Comparison of ENCODE assay signal across 8 mouse cellular contexts in the genomic region with DNA sequence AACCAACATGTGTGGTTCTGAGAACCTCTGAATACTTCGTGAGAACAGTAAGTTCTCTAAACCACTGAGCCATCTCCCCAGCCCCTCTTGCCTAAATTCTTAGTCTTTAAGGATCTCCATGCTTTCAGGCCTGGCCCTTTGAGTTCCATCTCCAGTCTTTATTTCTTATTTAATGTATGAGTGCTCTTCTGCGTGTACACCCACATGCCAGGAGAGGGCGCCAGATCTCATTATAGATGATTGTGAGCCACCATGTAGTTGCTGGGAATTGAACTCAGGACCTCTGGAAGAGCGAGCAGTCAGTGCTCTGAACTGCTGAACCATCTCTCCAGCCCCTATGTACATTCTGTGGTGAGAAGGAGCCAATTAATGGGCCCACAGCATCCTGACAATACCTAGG. TPM values are rescaled to one million over a fixed set of nuclear protein-coding genes. Genes with fewer than 3 reads are reported as not detected.
DNase-seq lines count a peak whose midpoint lies in the region; ATAC-seq lines count a peak whose summit lies in the region.

No protein-coding gene starts in this region.

- H3K36me3 ChIP-seq in neural tube, embryonic 15.5 days, result peaks cover 21% of the 10 kb centered on the region
- peaks cover 8% of the 10 kb centered on the region; the same call in 1 of the 2 replicates for H3K36me3 ChIP-seq in intestine, embryonic 16.5 days (ENCODE audit: control insufficient read depth, insufficient read depth, low read length)

- no peak overlapping the region for H3K27ac ChIP-seq in neural tube, embryonic 15.5 days (replicated peaks)
- H3K27ac ChIP-seq in intestine, embryonic 16.5 days (ENCODE audit: low read length), result no peak overlapping the region

- WGBS in neural tube, embryonic 15.5 days, result 60% methylated on average over 4 of the region's 4 CpGs
- 64% methylated on average over 4 of the region's 4 CpGs for WGBS in intestine, embryonic 16.5 days

- H3K4me2 ChIP-seq in neural tube, embryonic 15.5 days, result peak overlapping the region; percentile 97; the same call in 1 of the 2 replicates
- H3K4me2 ChIP-seq in intestine, embryonic 16.5 days (ENCODE audit: low read depth, low read length), result peak overlapping the region; percentile 84

- no peaks in the 10 kb centered on the region for H3K9me3 ChIP-seq in neural tube, embryonic 15.5 days (replicated peaks)
- no peaks in the 10 kb centered on the region for H3K9me3 ChIP-seq in intestine, embryonic 16.5 days (ENCODE audit: control insufficient read depth, low read length)

- H3K4me3 ChIP-seq in neural tube, embryonic 15.5 days (replicated peaks), result no peak overlapping the region
- H3K4me3 ChIP-seq in intestine, embryonic 16.5 days (ENCODE audit: low read length), result peak overlapping the region; percentile 89; the same call in 1 of the 2 replicates

- DNase-seq in cerebellum, adult 9-10 months, result peak; percentile 46
- DNase-seq in cerebellum, adult 9-11 months, result no peak
- no peak for DNase-seq in neural tube, embryonic 10.5 days (ENCODE audit: extremely low spot score, low spot score)
- peak; percentile 72 for DNase-seq in retina, embryonic 14.5 days (ENCODE audit: low spot score)
- no peak for DNase-seq in gastrocnemius, postnatal 25 days

- H3K9ac ChIP-seq in neural tube, embryonic 15.5 days (replicated peaks), result no peak overlapping the region
- no peak overlapping the region for H3K9ac ChIP-seq in intestine, embryonic 16.5 days (ENCODE audit: low read depth, low read length)

- peaks cover 35% of the 10 kb centered on the region for H3K4me1 ChIP-seq in neural tube, embryonic 15.5 days
- no peaks in the 10 kb centered on the region; the same call in 1 of the 2 replicates for H3K4me1 ChIP-seq in intestine, embryonic 16.5 days (ENCODE audit: control insufficient read depth, insufficient read depth, low read length)

- no peaks in the 10 kb centered on the region for H3K27me3 ChIP-seq in neural tube, embryonic 15.5 days (replicated peaks)
- no peaks in the 10 kb centered on the region for H3K27me3 ChIP-seq in intestine, embryonic 16.5 days (replicated peaks; ENCODE audit: control insufficient read depth, insufficient read depth, low read length)

- no peak for ATAC-seq in neural tube, embryonic 15.5 days (ENCODE audit: low FRiP score)
- no peak for ATAC-seq in intestine, embryonic 16.5 days
- ATAC-seq in erythroid progenitor cell, adult 5-6 weeks (replicated peaks; ENCODE audit: low FRiP score, poor library complexity, severe bottlenecking), result no peak

RNA-seq across cellular contexts. Expression of a gene that starts 2.1 kb away (rescaled TPM):
- 64.4 and 78.1 TPM in 2 replicates for polyA plus RNA-seq in neural tube, embryonic 15.5 days (2015; fragmentation: Nextera tagmentation; extraction: Ambion mirVana)
- polyA plus RNA-seq in intestine, embryonic 16.5 days (2015; fragmentation: Nextera tagmentation; extraction: Ambion mirVana), result 243 and 247 TPM in 2 replicates
- total RNA-seq in gastrocnemius, postnatal 25 days (2021), result 10 to 100 TPM; 30.5 to 35.9 TPM
- 4.0 TPM in 1 of 2 replicates, not detected in the other for total RNA-seq in erythroid progenitor cell, adult 5-6 weeks (2015; ENCODE audit: low replicate concordance)
- 1.2 TPM in 1 of 2 replicates, not detected in the other for total RNA-seq in erythroid progenitor cell, adult 5-6 weeks (2017; ENCODE audit: low replicate concordance)

RNA-seq across cellular contexts. Expression of a gene that starts 2.1 kb away (rescaled TPM):
- 14.0 and 14.1 TPM in 2 replicates for polyA plus RNA-seq in neural tube, embryonic 15.5 days (2015; fragmentation: Nextera tagmentation; extraction: Ambion mirVana)
- polyA plus RNA-seq in intestine, embryonic 16.5 days (2015; fragmentation: Nextera tagmentation; extraction: Ambion mirVana), result 32.8 and 37.4 TPM in 2 replicates
- 1 to 10 TPM; 4.9 to 6.9 TPM for total RNA-seq in gastrocnemius, postnatal 25 days (2021)
- 4.3 and 10.5 TPM in 2 replicates for total RNA-seq in erythroid progenitor cell, adult 5-6 weeks (2015; ENCODE audit: low replicate concordance)
- 1.1 and 4.5 TPM in 2 replicates for total RNA-seq in erythroid progenitor cell, adult 5-6 weeks (2017; ENCODE audit: low replicate concordance)

RNA-seq across cellular contexts. Expression of a gene that starts 39.7 kb away (rescaled TPM):
- polyA plus RNA-seq in neural tube, embryonic 15.5 days (2015; fragmentation: Nextera tagmentation; extraction: Ambion mirVana), result 77.3 and 94.5 TPM in 2 replicates
- 92.4 and 109 TPM in 2 replicates for polyA plus RNA-seq in intestine, embryonic 16.5 days (2015; fragmentation: Nextera tagmentation; extraction: Ambion mirVana)
- total RNA-seq in gastrocnemius, postnatal 25 days (2021), result 10 to 100 TPM; 32.7 to 33.3 TPM
- total RNA-seq in erythroid progenitor cell, adult 5-6 weeks (2015; ENCODE audit: low replicate concordance), result 29.2 and 30.6 TPM in 2 replicates
- 9.9 and 11.1 TPM in 2 replicates for total RNA-seq in erythroid progenitor cell, adult 5-6 weeks (2017; ENCODE audit: low replicate concordance)

RNA-seq across cellular contexts. Expression of a gene that starts 39.8 kb away (rescaled TPM):
- 41.2 and 43.9 TPM in 2 replicates for polyA plus RNA-seq in neural tube, embryonic 15.5 days (2015; fragmentation: Nextera tagmentation; extraction: Ambion mirVana)
- polyA plus RNA-seq in intestine, embryonic 16.5 days (2015; fragmentation: Nextera tagmentation; extraction: Ambion mirVana), result 16.7 and 18.0 TPM in 2 replicates
- 10 to 100 TPM; 26.3 to 28.4 TPM for total RNA-seq in gastrocnemius, postnatal 25 days (2021)
- total RNA-seq in erythroid progenitor cell, adult 5-6 weeks (2015; ENCODE audit: low replicate concordance), result 8.0 and 14.4 TPM in 2 replicates
- total RNA-seq in erythroid progenitor cell, adult 5-6 weeks (2017; ENCODE audit: low replicate concordance), result 23.4 and 42.7 TPM in 2 replicates

RNA-seq across cellular contexts. Expression of a gene that starts 39.8 kb away (rescaled TPM):
- 79.0 and 82.5 TPM in 2 replicates for polyA plus RNA-seq in neural tube, embryonic 15.5 days (2015; fragmentation: Nextera tagmentation; extraction: Ambion mirVana)
- polyA plus RNA-seq in intestine, embryonic 16.5 days (2015; fragmentation: Nextera tagmentation; extraction: Ambion mirVana), result 43.7 and 44.8 TPM in 2 replicates
- 10 to 100 TPM; 79.0 to 90.6 TPM for total RNA-seq in gastrocnemius, postnatal 25 days (2021)
- total RNA-seq in erythroid progenitor cell, adult 5-6 weeks (2015; ENCODE audit: low replicate concordance), result 141 and 175 TPM in 2 replicates
- total RNA-seq in erythroid progenitor cell, adult 5-6 weeks (2017; ENCODE audit: low replicate concordance), result 117 and 123 TPM in 2 replicates

Comparison
In these comparisons a context has a peak if more than half of its experiments do, and no peak if none do; other contexts are left out.
1. DNase-seq: peak in cerebellum, adult 9-10 months (single experiment) and retina, embryonic 14.5 days (single experiment); none in cerebellum, adult 9-11 months (single experiment), neural tube, embryonic 10.5 days (single experiment) and gastrocnemius, postnatal 25 days (single experiment).
2. RNA of a gene that starts 2.1 kb away (total RNA-seq): 30.5 to 35.9 TPM in gastrocnemius, postnatal 25 days; 1.2 to 4.0 TPM in erythroid progenitor cell, adult 5-6 weeks; every median in the first group is over 4 times any median in the second.